Mouse (Mus musculus): Measurements from ENCODE around the gene Fxyd4. TPM values are rescaled to one million over a fixed set of nuclear protein-coding genes. Genes with fewer than 3 reads are reported as not detected.

Gene Fxyd4
- polyA plus RNA-seq (2017; shearing (Covaris generic)) = 1.3 TPM

GRCm38 (mm10) chr6:117937222-117937932, at the start of gene Fxyd4:
Fxyd4 (minus strand) TSS chr6:117937692.

GRCm38 (mm10) chr6:117900126-117901080, 37.1 kb downstream of the Fxyd4 start, which contains the start of gene Hnrnpf:
Hnrnpf (plus strand) TSS chr6:117900324.

Other genes starting within 250 kb of the Fxyd4 start
- gene Zfp637, start 96.5 kb downstream of the Fxyd4 start, polyA plus RNA-seq (2017; shearing (Covaris generic)) = 28.3 TPM
- gene Zfp239, start 75.6 kb downstream of the Fxyd4 start, polyA plus RNA-seq (2017; shearing (Covaris generic)) = 2.8 TPM
- gene Hnrnpf, start 37.4 kb downstream of the Fxyd4 start, polyA plus RNA-seq (2017; shearing (Covaris generic)) = 1,352 TPM
- gene Rasgef1a, start 73.7 kb upstream of the Fxyd4 start, polyA plus RNA-seq (2017; shearing (Covaris generic)) = 11.6 TPM
- 7.3 TPM for gene Csgalnact2, start 201.4 kb upstream of the Fxyd4 start, polyA plus RNA-seq (2017; shearing (Covaris generic))